Mouse (Mus musculus) MEL-GATA-1-ER (cell line): ENCODE results near the gene Wdr72.

Source experiments
- DNase-seq: peaks from one replicate; pipeline ENCODE4 v3.0.0-alpha.2; 2012; ENCODE audit warnings: low read depth; ENCODE audit errors: extremely low read depth

Wdr72 gene

GRCm38 (mm10) chr9:74109761-74110460 lies at the start of gene Wdr72:
Gene Wdr72, plus strand, starts transcription at chr9:74110356.
- no peak for DNase-seq

GRCm38 (mm10) chr9:74066278-74066677 lies 43.9 kb upstream of the Wdr72 start:
- DNase-seq: no peak

GRCm38 (mm10) chr9:74066766-74067165 lies 43.4 kb upstream of the Wdr72 start:
- no peak for DNase-seq

GRCm38 (mm10) chr9:74075958-74076357 lies 34.2 kb upstream of the Wdr72 start:
- no peak for DNase-seq

- DNase-seq: no peak
Measured at GRCm38 (mm10) chr9:74078458-74078857, 31.7 kb upstream of the Wdr72 start.

GRCm38 (mm10) chr9:74080241-74080640 lies 29.9 kb upstream of the Wdr72 start:
- DNase-seq: no peak

- DNase-seq: no peak
Measured at GRCm38 (mm10) chr9:74101591-74101990, 8.6 kb upstream of the Wdr72 start.

- DNase-seq: no peak
Measured at GRCm38 (mm10) chr9:74102615-74103014, 7.5 kb upstream of the Wdr72 start.

- DNase-seq: no peak
Measured at GRCm38 (mm10) chr9:74110461-74110816, 283 bp downstream of the Wdr72 start.

- no peak for DNase-seq
Measured at GRCm38 (mm10) chr9:74112526-74112925, 2.4 kb downstream of the Wdr72 start.

- DNase-seq: no peak
Measured at GRCm38 (mm10) chr9:74126222-74126621, 16.1 kb downstream of the Wdr72 start.

- no peak for DNase-seq
Measured at GRCm38 (mm10) chr9:74134010-74134409, 23.9 kb downstream of the Wdr72 start.

- peak; percentile 10 for DNase-seq
Measured at GRCm38 (mm10) chr9:74141864-74142263, 31.7 kb downstream of the Wdr72 start.

- DNase-seq: no peak
Measured at GRCm38 (mm10) chr9:74142705-74143104, 32.5 kb downstream of the Wdr72 start.

- no peak for DNase-seq
Measured at GRCm38 (mm10) chr9:74145203-74145602, 35.0 kb downstream of the Wdr72 start.

GRCm38 (mm10) chr9:74148306-74148705 lies 38.1 kb downstream of the Wdr72 start:
- no peak for DNase-seq

- DNase-seq: no peak
Measured at GRCm38 (mm10) chr9:74160361-74160933, 50.3 kb downstream of the Wdr72 start.

- DNase-seq: no peak
Measured at GRCm38 (mm10) chr9:74165697-74166096, 55.5 kb downstream of the Wdr72 start.

- no peak for DNase-seq
Measured at GRCm38 (mm10) chr9:74169904-74170303, 59.7 kb downstream of the Wdr72 start.

- DNase-seq: no peak
Measured at GRCm38 (mm10) chr9:74186748-74187400, 76.7 kb downstream of the Wdr72 start.

GRCm38 (mm10) chr9:74187401-74188029 lies 77.4 kb downstream of the Wdr72 start:
- DNase-seq: no peak

GRCm38 (mm10) chr9:74194898-74195297 lies 84.7 kb downstream of the Wdr72 start:
- DNase-seq: no peak
